Mouse (Mus musculus) liver, embryonic 13.5 days (tissue): ENCODE measurements around the gene Jarid2. TPM values are rescaled to one million over a fixed set of nuclear protein-coding genes. Genes with fewer than 3 reads are reported as not detected.

ENCODE experiments used
- ATAC-seq: fragments of 200-750 bp; cut with Nextera tagmentation; 2 replicates; pipeline ENCODE4 v1.8.0; 2017; ENCODE audit warnings: low read depth, mild to moderate bottlenecking, moderate number of reproducible peaks, moderate library complexity
- DNase-seq: peaks from one replicate; pipeline ENCODE4 v3.0.0; 2022
- H3K27ac ChIP-seq: fragments of 300-500 bp; sonication (generic); 2 replicates; pipeline ENCODE4 v1.5.1; 2015; ENCODE audit warnings: moderate library complexity, mild to moderate bottlenecking, inconsistent platforms
- H3K27me3 ChIP-seq: fragments of 300-500 bp; sonication (generic); 2 replicates; pipeline ENCODE4 v1.6.1; 2015; ENCODE audit warnings: mild to moderate bottlenecking, inconsistent platforms
- H3K36me3 ChIP-seq: fragments of 300-500 bp; sonication (generic); 2 replicates; pipeline ENCODE4 v1.6.1; 2015; ENCODE audit warnings: mild to moderate bottlenecking, inconsistent platforms
- H3K4me1 ChIP-seq: fragments of 300-500 bp; sonication (generic); replicated peaks from 2 replicates; pipeline ENCODE4 v1.6.1; 2015; ENCODE audit warnings: inconsistent platforms
- H3K4me2 ChIP-seq: fragments of 300-500 bp; sonication (generic); 2 replicates; pipeline ENCODE4 v1.6.1; 2015; ENCODE audit warnings: inconsistent platforms, mild to moderate bottlenecking, moderate library complexity
- H3K4me3 ChIP-seq: fragments of 300-500 bp; sonication (generic); replicated peaks from 2 replicates; pipeline ENCODE4 v1.5.1; 2015; ENCODE audit warnings: mild to moderate bottlenecking, inconsistent platforms
- H3K9ac ChIP-seq: fragments of 300-500 bp; sonication (generic); 2 replicates; pipeline ENCODE4 v1.6.1; 2015; ENCODE audit warnings: mild to moderate bottlenecking, inconsistent platforms
- H3K9me3 ChIP-seq: fragments of 300-500 bp; sonication (generic); replicated peaks from 2 replicates; pipeline ENCODE4 v1.6.1; 2016; ENCODE audit warnings: inconsistent platforms
- WGBS: fragments of 180-500 bp; shearing (Covaris S2); methylation state at CpG from one replicate; pipeline ENCODE4 v1.1.7; 2015; ENCODE audit not compliant: insufficient replicate concordance; 5-methylcytosine and 5-hydroxymethylcytosine counted together
- polyA plus RNA-seq: library from polyadenylated mRNA; unstranded; fragments of >200 nt; fragmentation: Nextera tagmentation; extraction: Ambion mirVana; gene quantifications from 2 replicates; pipeline ENCODE4 v1.2.1, GENCODE M21; 2015

Jarid2 gene
- polyA plus RNA-seq, 1 experiment from 2014 or later: 8.0 TPM

GRCm38 (mm10) chr13:44921721-44922120 is 192.4 kb downstream of the Jarid2 start:
- WGBS: 75% methylated on average over 5 of the region's 5 CpGs
- DNase-seq (no peak), ATAC-seq (no peak; the same call in 1 of the 2 replicates)
- Histone ChIP-seq H3K9ac (no peak overlapping the region), H3K9me3 (no peaks in the 10 kb centered on the region), H3K4me3 (no peak overlapping the region), H3K27me3 (no peaks in the 10 kb centered on the region), H3K36me3 (peaks cover 84% of the 10 kb centered on the region), H3K4me2 (no peak overlapping the region), H3K4me1 (no peaks in the 10 kb centered on the region), H3K27ac (no peak overlapping the region)

- H3K4me3 ChIP-seq: no peak overlapping the region
- H3K9me3 ChIP-seq: no peaks in the 10 kb centered on the region
- H3K4me2 ChIP-seq: no peak overlapping the region
- no peak for DNase-seq
- no peaks in the 10 kb centered on the region for H3K4me1 ChIP-seq
- H3K36me3 ChIP-seq: peaks cover 71% of the 10 kb centered on the region
- WGBS: 79% methylated on average over 3 of the region's 3 CpGs
- no peak overlapping the region for H3K27ac ChIP-seq
- H3K27me3 ChIP-seq: no peaks in the 10 kb centered on the region
- H3K9ac ChIP-seq: no peak overlapping the region
- no peak for ATAC-seq
Measured at GRCm38 (mm10) chr13:44924042-44924441, 194.8 kb downstream of the Jarid2 start.

GRCm38 (mm10) chr13:44925173-44925572 is 195.9 kb downstream of the Jarid2 start:
- no peak for ATAC-seq

DNA sequence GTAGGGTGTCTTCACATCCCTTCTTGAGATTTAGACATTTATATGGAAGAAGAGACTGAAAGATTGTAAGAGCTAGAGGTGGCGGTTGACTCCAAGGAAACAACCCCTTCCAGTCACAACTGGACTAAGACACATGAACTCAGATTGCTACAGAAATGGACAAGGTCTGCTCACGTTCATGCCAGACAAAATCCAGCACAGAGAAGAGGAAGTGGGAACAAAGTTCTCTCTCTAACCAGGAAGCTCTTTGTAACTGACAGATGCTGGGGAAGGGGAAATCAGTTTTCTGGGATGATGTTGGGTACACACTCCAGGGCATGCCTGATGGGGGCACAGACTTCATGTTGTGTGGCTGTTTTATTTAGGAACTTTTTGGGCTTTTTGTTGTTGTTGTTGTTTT is 197.0 kb downstream of the Jarid2 start:
- no peaks in the 10 kb centered on the region for H3K4me1 ChIP-seq
- ATAC-seq (no peak), DNase-seq (no peak)
- H3K27ac ChIP-seq: no peak overlapping the region
- no peaks in the 10 kb centered on the region for H3K27me3 ChIP-seq
- no peaks in the 10 kb centered on the region for H3K9me3 ChIP-seq
- H3K4me2 ChIP-seq: no peak overlapping the region
- no peak overlapping the region for H3K9ac ChIP-seq
- 66% methylated on average over 2 of the region's 2 CpGs for WGBS
- no peak overlapping the region for H3K4me3 ChIP-seq
- peaks cover 60% of the 10 kb centered on the region for H3K36me3 ChIP-seq

More at GRCm38 (mm10) chr13:44925173-44925572, 195.9 kb downstream of the Jarid2 start:
- Histone ChIP-seq H3K4me1 (no peaks in the 10 kb centered on the region), H3K9me3 (no peaks in the 10 kb centered on the region), H3K9ac (no peak overlapping the region), H3K4me2 (no peak overlapping the region), H3K27ac (no peak overlapping the region), H3K27me3 (no peaks in the 10 kb centered on the region), H3K36me3 (peaks cover 64% of the 10 kb centered on the region), H3K4me3 (no peak overlapping the region)
- WGBS: 88% methylated on average over 2 of the region's 2 CpGs
- no peak for DNase-seq

DNA sequence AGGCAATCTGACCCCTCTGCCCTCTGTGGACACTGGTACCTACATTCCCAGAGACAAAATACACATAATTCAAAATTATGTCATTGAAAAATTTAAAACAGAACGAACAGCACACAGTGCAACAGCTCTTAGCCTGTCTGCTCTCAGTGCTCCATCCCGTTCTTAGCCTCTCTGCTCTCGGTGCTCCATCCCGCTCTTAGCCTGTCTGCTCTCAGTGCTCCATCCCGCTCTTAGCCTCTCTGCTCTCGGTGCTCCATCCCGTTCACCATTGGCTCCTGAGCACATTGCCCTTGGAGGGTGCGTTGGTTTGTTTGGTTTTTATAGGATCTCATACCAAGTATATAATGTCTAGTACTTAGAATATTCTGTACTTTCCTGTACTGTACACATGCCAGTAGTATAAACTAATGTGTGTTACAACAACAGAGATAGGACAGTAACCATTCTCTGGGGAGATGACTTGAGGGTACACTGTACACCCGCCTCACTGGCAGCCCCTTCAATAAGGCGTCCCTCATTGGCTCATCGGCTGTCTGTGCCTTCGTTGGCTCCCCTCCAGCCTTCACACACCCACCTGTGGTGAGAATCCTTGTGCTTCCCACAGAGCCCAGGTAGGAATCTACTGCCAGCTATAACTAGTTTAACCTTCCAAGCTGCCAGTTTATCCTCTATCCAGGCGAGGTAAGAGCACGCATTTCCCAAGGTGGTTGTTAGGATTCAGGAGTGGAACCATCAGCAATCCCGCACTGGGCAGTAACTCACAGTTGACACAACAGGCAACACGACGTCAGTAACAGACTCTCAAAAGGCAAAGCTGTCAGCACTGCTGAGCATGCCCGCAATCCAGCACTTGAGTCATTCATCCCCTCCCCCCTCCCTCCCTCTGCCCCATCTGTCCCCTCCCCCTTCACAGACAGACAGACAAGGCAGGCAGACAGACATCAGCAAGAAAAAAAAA is 203.3 kb downstream of the Jarid2 start:
- Histone ChIP-seq H3K4me3 (no peak overlapping the region), H3K27ac (no peak overlapping the region), H3K9me3 (no peaks in the 10 kb centered on the region), H3K9ac (no peak overlapping the region), H3K36me3 (peaks cover 12% of the 10 kb centered on the region), H3K4me1 (peaks cover 2% of the 10 kb centered on the region; the same call in 1 of the 2 replicates), H3K4me2 (no peak overlapping the region), H3K27me3 (no peaks in the 10 kb centered on the region)
- 74% methylated on average over 18 of the region's 18 CpGs for WGBS
- DNase-seq: no peak
- ATAC-seq: no peak

DNA sequence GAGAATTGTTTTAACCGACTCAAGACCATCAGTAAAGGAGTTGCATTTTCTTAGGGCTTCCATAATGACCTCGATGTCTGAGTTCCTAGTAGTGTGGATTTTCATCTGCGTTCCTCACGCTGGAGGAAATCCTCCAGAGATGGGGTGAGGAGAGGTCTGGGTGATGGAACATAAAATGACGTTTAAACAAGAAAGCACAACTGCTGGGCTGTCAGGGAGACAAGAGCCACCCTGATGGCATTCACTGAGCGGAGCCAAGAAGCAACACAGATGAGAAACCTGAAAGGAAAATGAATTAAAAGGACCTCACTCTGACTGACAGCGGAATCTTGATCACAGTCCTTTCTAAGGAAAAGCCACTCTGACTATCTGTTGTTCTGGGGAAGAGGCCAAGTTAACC is 204.3 kb downstream of the Jarid2 start:
- ATAC-seq (no peak), DNase-seq (no peak)
- no peak overlapping the region for H3K9ac ChIP-seq
- H3K27ac ChIP-seq: no peak overlapping the region
- H3K27me3 ChIP-seq: no peaks in the 10 kb centered on the region
- H3K9me3 ChIP-seq: no peaks in the 10 kb centered on the region
- H3K36me3 ChIP-seq: peaks cover 12% of the 10 kb centered on the region
- peaks cover 4% of the 10 kb centered on the region; the same call in 1 of the 2 replicates for H3K4me1 ChIP-seq
- H3K4me3 ChIP-seq: no peak overlapping the region
- no peak overlapping the region for H3K4me2 ChIP-seq
- WGBS: 72% methylated on average over 7 of the region's 7 CpGs

DNA sequence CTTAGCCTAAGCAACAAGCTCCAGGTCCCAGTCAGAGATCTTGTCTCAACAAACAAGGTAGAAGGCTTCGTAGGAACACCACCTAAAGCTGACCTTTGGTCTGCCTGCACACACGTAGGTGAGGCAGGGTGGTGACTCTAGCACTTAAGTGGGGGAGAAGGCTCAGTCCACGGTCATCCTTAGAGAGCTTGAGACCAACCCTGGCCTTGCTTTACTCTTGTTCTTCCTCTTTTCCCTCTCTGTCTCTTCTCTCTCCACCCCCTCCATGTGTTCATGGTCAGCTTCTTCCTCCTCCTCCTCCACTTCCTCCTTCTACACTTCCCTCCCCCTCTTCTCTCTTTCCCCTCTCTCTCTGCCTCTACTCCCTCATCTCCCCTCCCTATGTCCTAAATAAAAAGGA is 208.4 kb downstream of the Jarid2 start:
- no peak for DNase-seq
- no peak for ATAC-seq

DNA sequence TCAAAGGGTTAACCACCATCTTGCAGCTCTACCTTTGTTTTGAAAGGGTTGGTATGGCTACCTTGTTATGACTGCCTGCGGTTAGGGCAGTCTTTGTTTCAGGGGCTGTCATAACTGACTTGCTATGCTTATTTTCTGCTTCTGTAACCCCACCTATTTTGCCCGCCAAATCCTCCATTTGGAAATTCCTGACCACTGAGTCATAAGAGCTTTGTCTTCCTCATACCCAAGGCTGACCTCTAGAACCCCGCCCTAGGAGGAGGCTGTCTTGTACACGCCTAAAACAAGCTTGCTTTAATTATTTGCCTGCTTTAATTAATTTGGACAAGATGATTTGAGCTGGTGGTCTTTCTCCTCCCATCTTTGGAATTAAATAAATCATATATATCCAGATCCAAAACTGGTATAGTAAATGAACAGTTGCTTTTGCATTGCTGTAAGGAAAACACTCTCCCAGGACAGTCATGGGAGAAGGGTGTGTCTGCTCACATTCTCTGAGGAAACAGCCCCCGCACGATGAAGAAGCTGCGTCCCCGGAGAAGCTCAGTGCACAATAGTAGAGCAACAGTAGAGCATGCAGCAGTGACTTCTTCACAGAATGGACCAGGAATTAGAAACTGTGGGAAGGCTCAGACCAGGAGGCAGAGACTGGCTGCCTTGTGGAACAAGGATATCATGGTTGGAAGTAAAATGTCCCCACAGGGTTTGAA is 210.2 kb downstream of the Jarid2 start:
- Histone ChIP-seq H3K4me2 (no peak overlapping the region), H3K9ac (no peak overlapping the region), H3K27me3 (no peaks in the 10 kb centered on the region), H3K4me3 (no peak overlapping the region), H3K36me3 (no peaks in the 10 kb centered on the region), H3K9me3 (no peaks in the 10 kb centered on the region), H3K4me1 (peaks cover 8% of the 10 kb centered on the region; the same call in 1 of the 2 replicates), H3K27ac (no peak overlapping the region)
- ATAC-seq (no peak), DNase-seq (no peak)
- WGBS: 63% methylated on average over 8 of the region's 8 CpGs

More for the DNA sequence above, 208.4 kb downstream of the Jarid2 start:
- Histone ChIP-seq H3K4me3 (no peak overlapping the region), H3K36me3 (no peaks in the 10 kb centered on the region), H3K4me2 (no peak overlapping the region), H3K27me3 (no peaks in the 10 kb centered on the region), H3K9me3 (no peaks in the 10 kb centered on the region), H3K27ac (no peak overlapping the region), H3K4me1 (peaks cover 8% of the 10 kb centered on the region; the same call in 1 of the 2 replicates), H3K9ac (no peak overlapping the region)
- WGBS: 28% methylated on average over 3 of the region's 3 CpGs

- H3K4me3 ChIP-seq: no peak overlapping the region
- no peaks in the 10 kb centered on the region for H3K9me3 ChIP-seq
- 73% methylated on average over 2 of the region's 2 CpGs for WGBS
- H3K4me2 ChIP-seq: no peak overlapping the region
- H3K9ac ChIP-seq: no peak overlapping the region
- ATAC-seq (no peak), DNase-seq (no peak)
- no peak overlapping the region for H3K27ac ChIP-seq
- no peaks in the 10 kb centered on the region for H3K27me3 ChIP-seq
- no peaks in the 10 kb centered on the region for H3K36me3 ChIP-seq
- peaks cover 4% of the 10 kb centered on the region; the same call in 1 of the 2 replicates for H3K4me1 ChIP-seq
Measured at GRCm38 (mm10) chr13:44943618-44944017, 214.3 kb downstream of the Jarid2 start.

DNA sequence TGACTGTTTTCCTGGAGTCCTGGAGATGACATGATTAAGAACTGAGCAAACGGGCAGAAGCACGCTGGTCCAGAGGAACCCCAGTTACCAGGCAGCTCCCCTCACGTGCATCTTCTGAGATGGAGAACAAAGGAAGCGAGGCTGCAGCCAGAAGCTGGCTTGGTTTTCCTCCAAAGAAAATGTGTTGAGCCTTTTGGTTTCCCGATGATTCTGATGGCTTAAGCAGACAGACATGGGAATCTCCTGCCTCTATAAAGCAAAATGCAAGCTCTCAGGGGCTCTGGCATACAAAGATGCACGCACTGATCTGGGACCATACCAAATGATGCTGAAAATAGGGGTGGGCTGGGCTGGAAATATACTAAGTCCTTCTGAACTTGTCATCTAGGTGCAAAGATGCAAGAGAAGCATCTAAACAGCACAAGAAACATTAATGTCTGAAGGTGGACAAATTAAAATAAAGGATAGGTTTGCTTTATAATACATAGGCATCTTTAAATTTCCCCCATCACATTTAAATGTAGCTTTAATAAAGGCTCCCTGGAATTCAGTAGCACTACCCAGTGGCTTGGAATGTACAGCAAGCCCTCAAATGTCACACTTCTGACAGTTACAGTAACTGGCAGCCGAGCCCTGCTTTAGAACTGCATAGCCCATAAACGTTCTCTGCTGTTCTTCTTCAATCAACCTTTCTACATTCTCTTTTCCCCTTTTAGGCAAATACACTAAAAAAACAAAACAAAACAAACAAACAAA is 217.8 kb downstream of the Jarid2 start:
- Histone ChIP-seq H3K27ac (no peak overlapping the region), H3K36me3 (0 out of 2 replicates have a peak, but pooled peaks cover 4% of the 10 kb centered on the region), H3K9ac (no peak overlapping the region), H3K27me3 (no peaks in the 10 kb centered on the region), H3K4me2 (no peak overlapping the region), H3K9me3 (no peaks in the 10 kb centered on the region), H3K4me3 (no peak overlapping the region), H3K4me1 (peaks cover 4% of the 10 kb centered on the region; the same call in 1 of the 2 replicates)
- DNase-seq (no peak), ATAC-seq (no peak)
- WGBS: 70% methylated on average over 8 of the region's 8 CpGs
